Mouse (Mus musculus) myocyte (in vitro differentiated cells): Measurements from ENCODE around the gene Amfr. TPM values are rescaled to one million over a fixed set of nuclear protein-coding genes. Genes with fewer than 3 reads are reported as not detected.
A peak's percentile ranks its signal among the peaks of the same experiment; 100 is the strongest.
"Not testable (repeated sequence)": the region's sequence is repeated elsewhere in the genome, so short reads cannot be mapped to it uniquely, and the experiment has no call there.

ENCODE experiments used
- H3K27me3 ChIP-seq: one replicate; pipeline ENCODE4 v1.6.1; 2011; ENCODE audit not compliant: control insufficient read depth, insufficient read depth, insufficient read length
- H3K36me3 ChIP-seq: one replicate; pipeline ENCODE4 v1.6.1; 2011; ENCODE audit not compliant: control insufficient read depth, insufficient read depth
- H3K4me2 ChIP-seq: one replicate; pipeline ENCODE4 v1.6.1; 2011; ENCODE audit warnings: low read depth, control low read depth
- H3K4me3 ChIP-seq: one replicate; pipeline ENCODE4 v1.5.1; 2011; ENCODE audit warnings: mild to moderate bottlenecking, control low read depth, moderate library complexity
- H3K79me2 ChIP-seq: one replicate; pipeline ENCODE4 v1.6.1; 2011; ENCODE audit not compliant: control insufficient read depth, insufficient read depth
- H3ac ChIP-seq: one replicate; pipeline ENCODE4 v1.6.1; 2011; ENCODE audit not compliant: control insufficient read depth, insufficient read length
- CEBPB ChIP-seq: IDR thresholded peaks from 2 replicates; pipeline ENCODE4 v1.6.1; 2011; ENCODE audit warnings: mild to moderate bottlenecking, moderate library complexity; ENCODE audit not compliant: poor library complexity, insufficient read depth, severe bottlenecking
- E2F4 ChIP-seq: IDR thresholded peaks from one replicate; pipeline ENCODE4 v1.6.1; 2011; ENCODE audit warnings: mild to moderate bottlenecking, control low read depth, moderate library complexity; ENCODE audit not compliant: insufficient read depth
- MAX ChIP-seq: IDR thresholded peaks from one replicate; pipeline ENCODE4 v1.6.1; 2011; ENCODE audit warnings: low read depth, mild to moderate bottlenecking, control low read depth
- MYOD1 ChIP-seq, 3 experiments: IDR thresholded peaks; one replicate each; pipeline ENCODE4 v1.6.1; 2011; ENCODE audit warnings: control low read depth in 2 of 3, low read depth in 2 of 3, mild to moderate bottlenecking in 2 of 3, moderate library complexity in 1 of 3; ENCODE audit not compliant: insufficient read length in 2 of 3, control insufficient read depth in 1 of 3
- MYOG ChIP-seq, 3 experiments: IDR thresholded peaks; one replicate each; pipeline ENCODE4 v1.6.1; 2011; ENCODE audit warnings: control low read depth in 2 of 3, low read depth in 2 of 3, mild to moderate bottlenecking in 2 of 3; ENCODE audit not compliant: insufficient read length in 2 of 3, control insufficient read depth in 1 of 3, insufficient read depth in 1 of 3
- POLR2A ChIP-seq: IDR thresholded peaks from one replicate; pipeline ENCODE4 v1.6.1; 2011; ENCODE audit warnings: low read depth, mild to moderate bottlenecking, control low read depth, moderate library complexity; ENCODE audit not compliant: insufficient read length
- POLR2AphosphoS2 ChIP-seq: IDR thresholded peaks from one replicate; pipeline ENCODE4 v1.6.1; 2011; ENCODE audit warnings: low read depth, control low read depth; ENCODE audit not compliant: insufficient read length
- REST ChIP-seq: IDR thresholded peaks from one replicate; pipeline ENCODE4 v1.6.1; 2011; ENCODE audit warnings: mild to moderate bottlenecking, control low read depth, moderate library complexity; ENCODE audit not compliant: insufficient read depth, insufficient read length
- SRF ChIP-seq: IDR thresholded peaks from one replicate; pipeline ENCODE4 v1.6.1; 2011; ENCODE audit warnings: low read depth; ENCODE audit not compliant: control insufficient read depth, insufficient read length
- TCF12 ChIP-seq: IDR thresholded peaks from one replicate; pipeline ENCODE4 v1.6.1; 2011; ENCODE audit warnings: mild to moderate bottlenecking, control low read depth; ENCODE audit not compliant: poor library complexity, insufficient read depth, severe bottlenecking
- TCF3 ChIP-seq: IDR thresholded peaks from one replicate; pipeline ENCODE4 v1.6.1; 2011; ENCODE audit warnings: low read depth, control low read depth; ENCODE audit not compliant: insufficient read length
- USF1 ChIP-seq: IDR thresholded peaks from one replicate; pipeline ENCODE4 v1.6.1; 2011; ENCODE audit warnings: low read depth, mild to moderate bottlenecking, control low read depth, moderate library complexity
- polyA plus RNA-seq: library from polyadenylated mRNA; unstranded; fragments of >200 nt; fragmentation: generic; extraction: Trizol; gene quantifications from one replicate; pipeline ENCODE4 v1.2.1, GENCODE M21; 2012; ENCODE audit warnings: missing spikeins

Amfr gene
- polyA plus RNA-seq, 1 experiment, result 111 TPM

GRCm38 (mm10) chr8:94037806-94038205 lies 25.2 kb upstream of the Amfr start:
- TF ChIP-seq MAX (no peak), MYOG (IDR thresholded peaks at IDR 0.05; ENCODE audit: control insufficient read depth in 1 of 3, insufficient read depth in 1 of 3, insufficient read length in 2 of 3, low read depth in 2 of 3) (no peak), POLR2A (no peak), E2F4 (no peak), TCF3 (no peak), POLR2AphosphoS2 (no peak)

GRCm38 (mm10) chr8:94036944-94037524 lies 24.4 kb upstream of the Amfr start, which contains the start of the genes Nudt21 and Ogfod1:
Gene Nudt21 (minus strand): TSS chr8:94037031.
Gene Ogfod1 (plus strand): TSS chr8:94037198.
- peak within 1 kb of the TSS; percentile 74 for H3K4me3 ChIP-seq
- H3K36me3 ChIP-seq, result peaks cover 10% of the 10 kb centered on the region
- peak within 1 kb of the TSS; percentile 93 for H3K4me2 ChIP-seq
- peak within 1 kb of the TSS; percentile 91 for H3ac ChIP-seq
- TF ChIP-seq TCF3 (no peak), CEBPB (peak; percentile 85; the same call in 1 of the 2 replicates), USF1 (no peak), SRF (no peak), MYOD1 (IDR thresholded peaks at IDR 0.05; ENCODE audit: control insufficient read depth in 1 of 3, insufficient read length in 2 of 3, low read depth in 2 of 3) (no peak), MAX (no peak), REST (no peak), POLR2A (peak; percentile 69), TCF12 (no peak), MYOG (IDR thresholded peaks at IDR 0.05; ENCODE audit: control insufficient read depth in 1 of 3, insufficient read depth in 1 of 3, insufficient read length in 2 of 3, low read depth in 2 of 3) (no peak), POLR2AphosphoS2 (no peak), E2F4 (no peak)
- peaks cover 63% of the 10 kb centered on the region for H3K79me2 ChIP-seq
- H3K27me3 ChIP-seq, result no peaks in the 10 kb centered on the region

More at GRCm38 (mm10) chr8:94037806-94038205, 25.2 kb upstream of the Amfr start:
- Histone ChIP-seq H3K4me2 (peak overlapping the region; percentile 92), H3K4me3 (peak overlapping the region; percentile 74), H3K36me3 (peaks cover 11% of the 10 kb centered on the region), H3ac (peak overlapping the region; percentile 91), H3K79me2 (peaks cover 55% of the 10 kb centered on the region), H3K27me3 (no peaks in the 10 kb centered on the region)

GRCm38 (mm10) chr8:94036541-94036940 lies 23.9 kb upstream of the Amfr start:
- Histone ChIP-seq H3K4me3 (peak overlapping the region; percentile 74), H3K36me3 (peaks cover 12% of the 10 kb centered on the region), H3ac (peak overlapping the region; percentile 91), H3K4me2 (peak overlapping the region; percentile 93), H3K79me2 (peaks cover 68% of the 10 kb centered on the region)
- H3K27me3 ChIP-seq, result not testable (repeated sequence)
- TF ChIP-seq POLR2A, result peak; percentile 64
- peak; percentile 42 for TF ChIP-seq POLR2AphosphoS2

GRCm38 (mm10) chr8:94035200-94035599 lies 22.6 kb upstream of the Amfr start:
- no peaks in the 10 kb centered on the region for H3K27me3 ChIP-seq
- peak overlapping the region; percentile 93 for H3K4me2 ChIP-seq
- TF ChIP-seq POLR2A (no peak), SRF (no peak), MYOG (IDR thresholded peaks at IDR 0.05; ENCODE audit: control insufficient read depth in 1 of 3, insufficient read depth in 1 of 3, insufficient read length in 2 of 3, low read depth in 2 of 3) (no peak), CEBPB (no peak), USF1 (no peak), TCF3 (no peak), POLR2AphosphoS2 (no peak), MAX (no peak), E2F4 (no peak), TCF12 (no peak), REST (no peak), MYOD1 (IDR thresholded peaks at IDR 0.05; ENCODE audit: control insufficient read depth in 1 of 3, insufficient read length in 2 of 3, low read depth in 2 of 3) (no peak)
- H3ac ChIP-seq, result no peak overlapping the region
- peak overlapping the region; percentile 74 for H3K4me3 ChIP-seq
- peaks cover 25% of the 10 kb centered on the region for H3K36me3 ChIP-seq
- H3K79me2 ChIP-seq, result peaks cover 77% of the 10 kb centered on the region

GRCm38 (mm10) chr8:94033601-94034000 lies 21.0 kb upstream of the Amfr start:
- Histone ChIP-seq H3K27me3 (no peaks in the 10 kb centered on the region), H3K4me2 (no peak overlapping the region), H3K79me2 (peaks cover 74% of the 10 kb centered on the region), H3ac (no peak overlapping the region), H3K36me3 (peaks cover 31% of the 10 kb centered on the region), H3K4me3 (no peak overlapping the region)
- TF ChIP-seq TCF12, result no peak
- TF ChIP-seq USF1, result no peak
- TF ChIP-seq TCF3, result no peak
- no peak for TF ChIP-seq POLR2A
- TF ChIP-seq SRF, result no peak
- no peak for TF ChIP-seq E2F4
- TF ChIP-seq MYOD1 (IDR thresholded peaks at IDR 0.05; ENCODE audit: control insufficient read depth in 1 of 3, insufficient read length in 2 of 3, low read depth in 2 of 3), result no peak
- TF ChIP-seq REST, result no peak
- TF ChIP-seq POLR2AphosphoS2, result no peak
- no peak for TF ChIP-seq MAX
- TF ChIP-seq MYOG (IDR thresholded peaks at IDR 0.05; ENCODE audit: control insufficient read depth in 1 of 3, insufficient read depth in 1 of 3, insufficient read length in 2 of 3, low read depth in 2 of 3), result no peak
- TF ChIP-seq CEBPB, result no peak
